Mouse (Mus musculus) Muller cell, postnatal 12 days (primary cell): Measurements from ENCODE around the gene Rrad.
A peak's percentile ranks its signal among the peaks of the same experiment; 100 is the strongest.

ENCODE experiments used
- DNase-seq: peaks from one replicate; pipeline ENCODE4 v3.0.0-alpha.2; 2015; ENCODE audit errors: inconsistent ontology term

Rrad gene

GRCm38 (mm10) chr8:104611613-104612012 lies 19.5 kb downstream of the Rrad start:
- DNase-seq = no peak

GRCm38 (mm10) chr8:104610185-104610766 lies 20.9 kb downstream of the Rrad start:
- no peak for DNase-seq

- no peak for DNase-seq
Observed at GRCm38 (mm10) chr8:104609222-104609621, 21.9 kb downstream of the Rrad start.

- DNase-seq = no peak
Observed at GRCm38 (mm10) chr8:104607944-104608343, 23.2 kb downstream of the Rrad start.

- no peak for DNase-seq
Observed at GRCm38 (mm10) chr8:104606329-104606728, 24.8 kb downstream of the Rrad start.

- no peak for DNase-seq
Observed at GRCm38 (mm10) chr8:104603245-104603593, 27.9 kb downstream of the Rrad start.

GRCm38 (mm10) chr8:104602468-104603244 lies 28.5 kb downstream of the Rrad start:
- DNase-seq = peak; percentile 87

- peak; percentile 12 for DNase-seq
Observed at GRCm38 (mm10) chr8:104601941-104602371, 29.2 kb downstream of the Rrad start.

- no peak for DNase-seq
Observed at GRCm38 (mm10) chr8:104601386-104601785, 29.7 kb downstream of the Rrad start.

GRCm38 (mm10) chr8:104598496-104598895 lies 32.6 kb downstream of the Rrad start:
- DNase-seq = no peak

- DNase-seq = no peak
Observed at GRCm38 (mm10) chr8:104597656-104598055, 33.5 kb downstream of the Rrad start.

- no peak for DNase-seq
Observed at GRCm38 (mm10) chr8:104595773-104596536, 35.2 kb downstream of the Rrad start.

- DNase-seq = no peak
Observed at GRCm38 (mm10) chr8:104594611-104595362, 36.3 kb downstream of the Rrad start.

GRCm38 (mm10) chr8:104593536-104594325 lies 37.4 kb downstream of the Rrad start:
- DNase-seq = no peak

GRCm38 (mm10) chr8:104592566-104592965 lies 38.6 kb downstream of the Rrad start:
- no peak for DNase-seq

GRCm38 (mm10) chr8:104591856-104592255 lies 39.3 kb downstream of the Rrad start:
- DNase-seq = no peak

- peak; percentile 95 for DNase-seq
Observed at GRCm38 (mm10) chr8:104591133-104591834, 39.8 kb downstream of the Rrad start, which contains the start of gene Pdp2. Pdp2 (plus strand) TSS chr8:104591451.

GRCm38 (mm10) chr8:104590284-104590683 lies 40.8 kb downstream of the Rrad start:
- no peak for DNase-seq

GRCm38 (mm10) chr8:104584522-104584921 lies 46.6 kb downstream of the Rrad start:
- DNase-seq = no peak
